22 mouse cellular contexts compared by ENCODE assay signal in genomic region chr12:31090882-31091640, GRCm38 (mm10). TPM values are rescaled to one million over a fixed set of nuclear protein-coding genes. Genes with fewer than 3 reads are reported as not detected.
DNase-seq lines count a peak whose midpoint lies in the region; ATAC-seq and TF ChIP-seq lines count a peak whose summit lies in the region.
"Had no signal": no experiment of that assay in that cellular context is flagged by ENCODE, and none has a peak within 500 bp of the region (broad histone marks: within the 10 kb centered on the region; RNA-seq: fewer than 3 reads in every experiment).

No protein-coding gene starts in this region.

- 64% methylated on average over 11 of the region's 11 CpGs for WGBS in heart, embryonic 12.5 days
- WGBS in embryonic facial prominence, embryonic 10.5 days: 78% methylated on average over 11 of the region's 11 CpGs

- no peaks in the 10 kb centered on the region for H3K9me3 ChIP-seq in heart, embryonic 12.5 days (replicated peaks)
- H3K9me3 ChIP-seq in embryonic facial prominence, embryonic 10.5 days: no peaks in the 10 kb centered on the region
- H3K9me3 ChIP-seq: forebrain, embryonic 13.5 days; G1E; heart, embryonic 10.5 days; hindbrain, embryonic 13.5 days had no signal

- H3K4me1 ChIP-seq in heart, embryonic 12.5 days (replicated peaks): peaks cover 23% of the 10 kb centered on the region
- no peaks in the 10 kb centered on the region for H3K4me1 ChIP-seq in testis, adult 2 months (ENCODE audit: control insufficient read depth, insufficient read depth, low read length)
- no peaks in the 10 kb centered on the region for H3K4me1 ChIP-seq in embryonic facial prominence, embryonic 10.5 days
- H3K4me1 ChIP-seq: forebrain, embryonic 13.5 days; hindbrain, embryonic 13.5 days had no signal

- H3K27ac ChIP-seq in heart, embryonic 12.5 days (ENCODE audit: poor library complexity, severe bottlenecking): no peak overlapping the region
- H3K27ac ChIP-seq in testis, adult 2 months (ENCODE audit: control insufficient read depth, insufficient read depth, low read depth, low read length): peak overlapping the region; percentile 52; the same call in 1 of the 2 replicates
- H3K27ac ChIP-seq in embryonic facial prominence, embryonic 10.5 days (replicated peaks): no peak overlapping the region
- H3K27ac ChIP-seq: forebrain, embryonic 13.5 days; heart, embryonic 10.5 days; hindbrain, embryonic 13.5 days; hindbrain, postnatal 0 days had no signal

- no peak for ATAC-seq in heart, embryonic 12.5 days (ENCODE audit: insufficient number of reproducible peaks, low FRiP score)
- ATAC-seq: activated CD4-positive, CD25-positive, alpha-beta regulatory T cell, adult 4 months; CD4-positive, CD25-positive, alpha-beta regulatory T cell, adult 4 months; forebrain, embryonic 13.5 days; forebrain, postnatal 0 days; hindbrain, postnatal 0 days had no signal

- peak; percentile 31; the same call in 1 of the 2 replicates for TF ChIP-seq POLR2A in testis, adult 2 months (IDR thresholded peaks at IDR 0.05; ENCODE audit: control insufficient read depth, low read depth, low read length)

- DNase-seq in adrenal gland, adult (ENCODE audit: inconsistent age in 2 of 2, low spot score in 1 of 2): peak; percentile 73 to 86
- DNase-seq in adrenal gland, adult 18-20 months (ENCODE audit: low spot score in 2 of 2): no peak
- peak; percentile 17 for DNase-seq in heart, postnatal 4 days
- DNase-seq in adrenal gland, postnatal 10 days: peak; percentile 54
- no peak for DNase-seq in MN1 (ENCODE audit: low spot score)
- DNase-seq in embryonic facial prominence, embryonic 10.5 days (ENCODE audit: low spot score): no peak
- DNase-seq: B cell, adult 2 months; cerebellum, adult 11-12 months; cerebellum, adult 9-10 months; cerebellum, postnatal 25 days; forebrain, postnatal 0 days; gastrocnemius, postnatal 14 days; kidney, adult 11 months had no signal

- H3K4me2 ChIP-seq in heart, embryonic 12.5 days: no peak overlapping the region
- H3K4me2 ChIP-seq: forebrain, embryonic 13.5 days; hindbrain, embryonic 13.5 days had no signal

- H3K36me3 ChIP-seq in heart, embryonic 12.5 days: no peaks in the 10 kb centered on the region
- H3K36me3 ChIP-seq in testis, adult 2 months (ENCODE audit: control insufficient read depth, insufficient read depth, low read length): no peaks in the 10 kb centered on the region
- no peaks in the 10 kb centered on the region for H3K36me3 ChIP-seq in embryonic facial prominence, embryonic 10.5 days (replicated peaks)
- H3K36me3 ChIP-seq: G1E; heart, embryonic 10.5 days; hindbrain, embryonic 13.5 days had no signal

- TF ChIP-seq CTCF in testis, adult 2 months (IDR thresholded peaks at IDR 0.05; ENCODE audit: control insufficient read depth, insufficient read depth, insufficient replicate concordance, low read depth, low read length): no peak

- H3K27me3 ChIP-seq in heart, embryonic 12.5 days (replicated peaks): no peaks in the 10 kb centered on the region
- no peaks in the 10 kb centered on the region for H3K27me3 ChIP-seq in testis, adult 2 months (ENCODE audit: control insufficient read depth, insufficient read depth, low read length)
- H3K27me3 ChIP-seq in embryonic facial prominence, embryonic 10.5 days (replicated peaks; ENCODE audit: low read depth, poor library complexity, severe bottlenecking): no peaks in the 10 kb centered on the region
- H3K27me3 ChIP-seq: forebrain, embryonic 13.5 days; hindbrain, embryonic 13.5 days had no signal

- H3K9ac ChIP-seq in heart, embryonic 12.5 days: no peak overlapping the region
- H3K9ac ChIP-seq: forebrain, embryonic 13.5 days; forebrain, postnatal 0 days; hindbrain, embryonic 13.5 days had no signal

- H3K4me3 ChIP-seq in heart, embryonic 12.5 days: no peak overlapping the region
- H3K4me3 ChIP-seq in testis, adult 2 months (ENCODE audit: control insufficient read depth, low read depth, low read length): no peak overlapping the region
- H3K4me3 ChIP-seq in embryonic facial prominence, embryonic 10.5 days: no peak overlapping the region
- H3K4me3 ChIP-seq: forebrain, embryonic 13.5 days; heart, embryonic 10.5 days; hindbrain, embryonic 13.5 days had no signal

RNA-seq across cellular contexts. Expression of gene Fam110c, which starts 17.4 kb away (rescaled TPM):
- 1 to 10 TPM in 1 of 2 experiments, under 1 TPM in 1; 0.61 to 1.2 TPM for total RNA-seq in adrenal gland, adult 18-20 months (2021)
- total RNA-seq in heart, postnatal 4 days (2021): under 1 TPM; 0.79 to 0.81 TPM
- polyA plus RNA-seq in heart, embryonic 12.5 days (2016; fragmentation: Nextera tagmentation; extraction: Ambion mirVana): 0.81 and 1.2 TPM in 2 replicates
- 1 to 10 TPM in 1 of 2 experiments, under 1 TPM in 1; 0.55 to 1.4 TPM for total RNA-seq in adrenal gland, postnatal 10 days (2021)
- polyA plus RNA-seq in testis, adult 2 months (2012; rRNA removed): 0.41 and 0.62 TPM in 2 replicates
- 0.21 and 0.29 TPM in 2 replicates for polyA plus RNA-seq in embryonic facial prominence, embryonic 10.5 days (2016; fragmentation: Nextera tagmentation; extraction: Ambion mirVana)
- total RNA-seq: gastrocnemius, postnatal 14 days had no signal
- polyA plus RNA-seq: activated CD4-positive, CD25-positive, alpha-beta regulatory T cell, adult 4 months; forebrain, postnatal 0 days; G1E had no signal

Comparison
In these comparisons a context has a peak if more than half of its experiments do, and no peak if none do; other contexts are left out.
1. DNase-seq: peak in adrenal gland, adult (2 of 2), heart, postnatal 4 days (single experiment) and adrenal gland, postnatal 10 days (single experiment); none in adrenal gland, adult 18-20 months (0 of 2), MN1 (single experiment) and embryonic facial prominence, embryonic 10.5 days (single experiment).